Mouse (Mus musculus) gonadal fat pad, adult 2 months (tissue): ENCODE results near the gene Pgc. TPM values are rescaled to one million over a fixed set of nuclear protein-coding genes. Genes with fewer than 3 reads are reported as not detected.
A peak's percentile ranks its signal among the peaks of the same experiment; 100 is the strongest.

Experiments used
- DNase-seq: peaks from one replicate; pipeline ENCODE4 v3.0.0-alpha.2; 2012; ENCODE audit warnings: low read depth
- polyA plus RNA-seq: library from polyadenylated mRNA; depleted of rRNA; stranded (reverse); fragments of >200 nt; gene quantifications from 2 replicates; pipeline ENCODE4 v1.2.3, GENCODE M21; 2012; rRNA removed

Gene Pgc
- 0.27 and 0.44 TPM in 2 replicates for polyA plus RNA-seq

DNA sequence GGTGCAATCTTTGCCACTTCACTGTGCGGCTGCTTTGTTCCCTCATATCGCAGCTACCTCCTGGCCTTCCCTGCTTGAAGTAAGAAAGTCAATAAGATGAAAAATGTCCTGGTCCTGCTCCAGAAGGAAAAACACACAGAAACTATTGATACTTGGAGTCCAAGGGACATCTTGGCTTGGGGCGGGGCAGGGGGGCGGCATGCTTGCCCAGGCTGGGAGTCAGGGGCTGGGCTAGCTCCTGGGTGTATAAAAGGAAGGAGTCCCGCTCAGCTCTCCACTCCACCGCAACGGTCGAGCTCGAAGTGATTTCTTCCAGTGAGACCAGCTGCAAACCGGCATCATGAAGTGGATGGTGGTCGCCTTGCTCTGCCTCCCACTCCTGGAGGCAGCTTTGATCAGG lies at the start of gene Pgc:
TSS of gene Pgc (plus strand) at position 277 of the 400 bp plus-strand sequence.
- DNase-seq: no peak

GRCm38 (mm10) chr17:47678238-47678637 lies 48.4 kb upstream of the Pgc start:
- no peak for DNase-seq

DNA sequence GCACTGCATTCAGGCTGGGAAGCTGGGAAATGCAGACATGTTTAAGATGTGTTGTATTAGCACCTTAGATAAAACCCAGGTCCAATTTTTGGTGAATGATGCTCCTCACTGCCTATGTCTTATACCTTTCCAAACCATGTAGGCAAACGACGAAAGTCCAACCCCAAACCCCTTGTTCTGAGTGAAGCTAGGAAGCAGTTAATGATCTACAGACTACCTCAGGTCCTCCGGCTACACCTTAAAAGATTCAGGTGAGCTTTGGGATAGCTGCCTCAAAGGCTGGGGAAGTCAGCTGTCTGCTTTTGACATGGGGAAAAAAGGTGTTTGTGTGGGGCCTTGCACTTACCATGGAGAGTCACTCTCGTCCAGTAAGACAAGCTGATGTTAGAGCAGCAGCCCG lies 47.9 kb upstream of the Pgc start:
- DNase-seq: no peak

DNA sequence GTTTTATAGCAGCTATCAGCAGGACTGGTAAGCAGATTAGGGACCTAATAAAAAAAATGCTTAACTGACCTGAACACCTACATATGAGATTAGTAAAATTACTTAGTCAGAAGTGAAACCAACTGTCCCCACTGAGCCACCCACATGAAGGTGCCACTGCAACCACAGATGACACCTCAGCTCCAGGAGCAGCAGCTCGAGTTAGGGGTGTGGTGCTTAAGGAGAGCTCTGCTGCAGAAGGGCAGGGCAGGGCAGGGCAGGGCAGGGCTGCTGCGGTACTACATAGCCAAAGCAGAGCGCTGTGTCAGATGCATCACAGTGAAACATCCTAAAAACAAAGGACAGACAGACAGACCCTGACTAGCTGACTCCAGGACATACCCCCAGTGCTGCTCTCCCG lies 43.8 kb upstream of the Pgc start:
- DNase-seq: no peak

GRCm38 (mm10) chr17:47687409-47688343 lies 39.0 kb upstream of the Pgc start:
- peak; percentile 57 for DNase-seq

DNA sequence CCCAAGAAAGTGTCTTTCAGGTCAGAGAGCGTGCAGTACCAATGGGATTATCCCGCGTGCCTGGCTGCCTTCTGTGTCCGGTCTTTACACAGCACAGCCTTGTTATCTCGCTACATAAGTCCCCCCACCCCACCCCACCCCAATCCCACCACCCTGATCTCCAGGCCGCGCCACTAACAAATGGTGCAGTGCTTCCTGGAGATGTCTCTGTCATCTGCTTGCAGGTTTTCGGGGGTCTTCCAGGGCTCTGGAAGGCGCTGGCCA lies 38.4 kb upstream of the Pgc start, which contains the start of gene Tomm6:
TSS of gene Tomm6 (minus strand) at position 43 of the 264 bp plus-strand sequence.
- no peak for DNase-seq

DNA sequence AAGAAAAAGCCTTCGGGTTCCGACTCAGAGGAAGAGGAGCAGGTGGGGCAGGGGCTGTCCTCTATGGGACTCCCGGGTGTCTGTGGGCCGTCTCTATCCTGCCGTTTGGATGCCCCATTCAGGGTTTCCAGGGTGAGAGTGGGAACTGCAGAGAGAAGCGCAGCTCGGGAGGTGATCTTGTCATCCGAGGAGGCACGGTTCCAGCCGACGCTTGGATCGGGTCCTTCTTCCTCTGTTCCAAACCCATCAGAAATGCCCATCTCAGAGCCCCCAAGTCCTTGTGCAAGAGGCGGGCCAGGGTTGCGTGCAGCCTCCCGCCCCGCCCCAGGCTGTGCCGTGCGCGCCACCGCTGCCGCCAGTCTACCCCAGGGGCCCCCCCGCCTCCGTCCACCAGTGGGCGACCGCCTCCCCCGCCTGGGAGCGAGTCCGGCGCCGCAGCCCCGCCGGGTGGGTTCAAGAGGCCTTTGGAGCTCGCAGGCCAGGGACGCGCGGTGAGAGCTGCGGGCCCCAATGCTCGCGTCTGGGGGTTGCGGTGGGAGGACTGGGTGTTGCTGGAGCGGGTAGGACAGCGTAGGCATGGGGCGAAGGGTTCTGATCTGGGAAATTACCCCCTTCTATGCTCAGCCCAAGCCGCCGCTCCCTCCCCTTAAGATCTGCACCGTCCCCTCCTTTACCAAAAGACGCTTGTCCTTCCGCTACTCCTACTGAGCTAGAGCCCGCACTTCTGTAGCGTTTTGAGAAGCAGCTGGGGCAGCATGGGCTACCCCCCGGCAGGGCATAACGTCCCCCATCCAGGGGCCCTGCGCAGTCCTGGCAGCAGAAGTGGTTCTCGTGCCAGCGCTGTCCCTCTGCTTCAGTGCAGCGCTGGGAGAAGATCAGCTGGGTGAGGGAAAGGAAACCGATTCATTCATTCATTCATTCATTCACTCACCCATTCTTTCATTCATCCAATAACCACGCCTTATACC lies 37.8 kb upstream of the Pgc start, which contains the start of gene Frs3:
TSS of gene Frs3 (plus strand) at position 423 of the 968 bp plus-strand sequence.
- DNase-seq: no peak

DNA sequence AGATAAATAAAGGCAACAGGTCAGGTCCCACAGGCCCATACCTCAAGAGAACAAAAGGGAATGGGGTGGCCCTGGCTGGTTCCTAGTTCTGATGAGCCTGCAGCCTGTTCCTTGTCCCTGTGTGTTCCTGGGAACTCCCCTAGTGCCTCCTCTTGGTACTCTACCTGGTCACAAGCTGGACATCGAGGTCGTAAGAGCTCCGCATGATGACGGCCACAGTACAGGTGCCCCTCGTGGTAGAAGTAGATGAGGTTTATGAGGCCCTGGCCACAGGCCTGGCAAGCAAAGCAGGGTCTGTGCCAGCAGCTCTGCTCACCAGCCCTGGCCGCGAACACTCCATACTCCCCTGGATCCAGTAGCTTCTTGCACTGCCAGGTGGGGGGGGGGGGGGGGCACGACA lies 36.7 kb upstream of the Pgc start:
- no peak for DNase-seq

DNA sequence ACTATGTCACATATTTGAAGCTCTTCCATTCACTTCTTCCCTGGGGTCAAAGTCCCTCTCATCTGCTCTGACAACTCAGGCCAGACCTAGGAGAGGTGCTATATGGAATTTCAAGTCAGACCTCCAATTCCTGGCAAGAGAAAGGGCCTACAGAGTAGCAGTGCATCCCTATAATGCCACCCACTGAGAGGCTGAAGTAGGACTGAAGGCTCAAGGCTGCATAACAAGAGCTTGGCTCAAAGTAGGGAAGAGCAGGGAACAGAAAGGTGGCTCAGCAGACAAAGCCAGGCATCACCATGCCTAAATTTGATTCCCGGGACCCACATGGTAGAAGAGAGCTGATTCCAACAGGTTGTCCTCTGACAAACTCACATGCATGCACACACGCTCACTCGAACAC lies 35.0 kb upstream of the Pgc start:
- DNase-seq: no peak

GRCm38 (mm10) chr17:47693671-47694441 lies 32.8 kb upstream of the Pgc start:
- DNase-seq: no peak

GRCm38 (mm10) chr17:47694442-47694502 lies 32.4 kb upstream of the Pgc start, which contains the start of gene Gm21981:
Gene Gm21981, minus strand, starts transcription at chr17:47694455.
- DNase-seq: no peak

- no peak for DNase-seq
Observed at GRCm38 (mm10) chr17:47694503-47695336, 31.9 kb upstream of the Pgc start, which contains the start of gene Prickle4. Gene Prickle4, minus strand, starts transcription at chr17:47694736.

GRCm38 (mm10) chr17:47695337-47695710 lies 31.3 kb upstream of the Pgc start:
- no peak for DNase-seq

GRCm38 (mm10) chr17:47698156-47698555 lies 28.5 kb upstream of the Pgc start:
- DNase-seq: no peak

- no peak for DNase-seq
Observed at GRCm38 (mm10) chr17:47699055-47699454, 27.6 kb upstream of the Pgc start.

GRCm38 (mm10) chr17:47701793-47702192 lies 24.8 kb upstream of the Pgc start:
- no peak for DNase-seq

- DNase-seq: no peak
Observed at GRCm38 (mm10) chr17:47702548-47703345, 23.9 kb upstream of the Pgc start.

- no peak for DNase-seq
Observed at GRCm38 (mm10) chr17:47703556-47703955, 23.1 kb upstream of the Pgc start.

- no peak for DNase-seq
Observed at GRCm38 (mm10) chr17:47704692-47705091, 21.9 kb upstream of the Pgc start.

GRCm38 (mm10) chr17:47706196-47706595 lies 20.4 kb upstream of the Pgc start:
- DNase-seq: no peak
